Mouse (Mus musculus) embryonic facial prominence, embryonic 15.5 days (tissue): ENCODE results near the gene Dennd1a. TPM values are rescaled to one million over a fixed set of nuclear protein-coding genes. Genes with fewer than 3 reads are reported as not detected.
A peak's percentile ranks its signal among the peaks of the same experiment; 100 is the strongest.

ENCODE experiments used
- ATAC-seq: fragments of 200-750 bp; cut with Nextera tagmentation; 2 replicates; pipeline ENCODE4 v1.8.0; 2017; ENCODE audit warnings: low read depth, moderate TSS enrichment; ENCODE audit not compliant: insufficient number of reproducible peaks, low FRiP score, low TSS enrichment
- H3K27ac ChIP-seq: fragments of 300-500 bp; sonication (generic); replicated peaks from 2 replicates; pipeline ENCODE4 v1.5.1; 2015; ENCODE audit warnings: mild to moderate bottlenecking, inconsistent platforms
- H3K27me3 ChIP-seq: fragments of 300-500 bp; sonication (generic); 2 replicates; pipeline ENCODE4 v1.6.1; 2015; ENCODE audit warnings: inconsistent platforms
- H3K36me3 ChIP-seq: fragments of 300-500 bp; sonication (generic); 2 replicates; pipeline ENCODE4 v1.6.1; 2015; ENCODE audit warnings: mild to moderate bottlenecking, inconsistent platforms
- H3K4me1 ChIP-seq: fragments of 300-500 bp; sonication (generic); 2 replicates; pipeline ENCODE4 v1.6.1; 2015; ENCODE audit warnings: inconsistent platforms
- H3K4me2 ChIP-seq: fragments of 300-500 bp; sonication (generic); replicated peaks from 2 replicates; pipeline ENCODE4 v1.6.1; 2015; ENCODE audit warnings: mild to moderate bottlenecking, inconsistent platforms
- H3K4me3 ChIP-seq: fragments of 300-500 bp; sonication (generic); replicated peaks from 2 replicates; pipeline ENCODE4 v1.5.1; 2015; ENCODE audit warnings: mild to moderate bottlenecking, inconsistent platforms
- H3K9ac ChIP-seq: fragments of 300-500 bp; sonication (generic); 2 replicates; pipeline ENCODE4 v1.6.1; 2015; ENCODE audit warnings: inconsistent platforms
- H3K9me3 ChIP-seq: fragments of 300-500 bp; sonication (generic); replicated peaks from 2 replicates; pipeline ENCODE4 v1.6.1; 2016; ENCODE audit warnings: inconsistent platforms
- WGBS: fragments of 180-500 bp; shearing (Covaris S2); methylation state at CpG from one replicate; pipeline ENCODE4 v1.1.7; 2015; 5-methylcytosine and 5-hydroxymethylcytosine counted together
- polyA plus RNA-seq: library from polyadenylated mRNA; unstranded; fragments of >200 nt; fragmentation: Nextera tagmentation; extraction: Ambion mirVana; gene quantifications from 2 replicates; pipeline ENCODE4 v1.2.1, GENCODE M21; 2015

Gene Dennd1a
- polyA plus RNA-seq, 1 experiment from 2014 or later, result 15.8 TPM

- Histone ChIP-seq H3K4me3 (peak overlapping the region; percentile 41), H3K9me3 (no peaks in the 10 kb centered on the region), H3K36me3 (no peaks in the 10 kb centered on the region), H3K4me2 (peak overlapping the region; percentile 75), H3K27me3 (peaks cover 20% of the 10 kb centered on the region), H3K9ac (no peak overlapping the region), H3K27ac (no peak overlapping the region), H3K4me1 (peaks cover 10% of the 10 kb centered on the region; the same call in 1 of the 2 replicates)
- WGBS, result 9% methylated on average over 52 of the region's 52 CpGs
- ATAC-seq, result no peak
Observed at GRCm38 (mm10) chr2:37786461-37786860, 500.7 kb downstream of the Dennd1a start.

GRCm38 (mm10) chr2:37784473-37784872 lies 502.7 kb downstream of the Dennd1a start:
- H3K36me3 ChIP-seq, result no peaks in the 10 kb centered on the region
- no peak overlapping the region for H3K4me2 ChIP-seq
- H3K27me3 ChIP-seq, result peaks cover 20% of the 10 kb centered on the region
- peaks cover 20% of the 10 kb centered on the region for H3K4me1 ChIP-seq
- no peak overlapping the region for H3K4me3 ChIP-seq
- ATAC-seq, result no peak
- WGBS, result 61% methylated on average over 5 of the region's 5 CpGs
- no peaks in the 10 kb centered on the region for H3K9me3 ChIP-seq
- H3K27ac ChIP-seq, result no peak overlapping the region
- H3K9ac ChIP-seq, result no peak overlapping the region

- no peaks in the 10 kb centered on the region for H3K36me3 ChIP-seq
- no peak overlapping the region for H3K27ac ChIP-seq
- no peak overlapping the region for H3K9ac ChIP-seq
- no peak overlapping the region for H3K4me2 ChIP-seq
- peaks cover 27% of the 10 kb centered on the region for H3K27me3 ChIP-seq
- WGBS, result 18% methylated on average over 7 of the region's 7 CpGs
- peaks cover 18% of the 10 kb centered on the region for H3K4me1 ChIP-seq
- no peak for ATAC-seq
- no peaks in the 10 kb centered on the region for H3K9me3 ChIP-seq
- H3K4me3 ChIP-seq, result no peak overlapping the region
Observed at GRCm38 (mm10) chr2:37782002-37782401, 505.2 kb downstream of the Dennd1a start.

GRCm38 (mm10) chr2:37781421-37781820 lies 505.8 kb downstream of the Dennd1a start:
- Histone ChIP-seq H3K27ac (no peak overlapping the region), H3K9ac (no peak overlapping the region), H3K9me3 (no peaks in the 10 kb centered on the region), H3K36me3 (no peaks in the 10 kb centered on the region), H3K4me1 (peaks cover 20% of the 10 kb centered on the region), H3K4me2 (no peak overlapping the region), H3K4me3 (no peak overlapping the region), H3K27me3 (peaks cover 27% of the 10 kb centered on the region)
- WGBS, result 31% methylated on average over 3 of the region's 3 CpGs
- no peak for ATAC-seq

GRCm38 (mm10) chr2:37780270-37780929 lies 506.8 kb downstream of the Dennd1a start:
- H3K27me3 ChIP-seq, result peaks cover 22% of the 10 kb centered on the region; the same call in 1 of the 2 replicates
- H3K4me2 ChIP-seq, result peak overlapping the region; percentile 33
- no peak overlapping the region for H3K9ac ChIP-seq
- H3K27ac ChIP-seq, result no peak overlapping the region
- peak; percentile 31; the same call in 1 of the 2 replicates for ATAC-seq
- H3K4me3 ChIP-seq, result peak overlapping the region; percentile 15; the same call in 1 of the 2 replicates
- no peaks in the 10 kb centered on the region for H3K9me3 ChIP-seq
- peaks cover 26% of the 10 kb centered on the region for H3K4me1 ChIP-seq
- no peaks in the 10 kb centered on the region for H3K36me3 ChIP-seq
- 4% methylated on average over 14 of the region's 14 CpGs for WGBS

DNA sequence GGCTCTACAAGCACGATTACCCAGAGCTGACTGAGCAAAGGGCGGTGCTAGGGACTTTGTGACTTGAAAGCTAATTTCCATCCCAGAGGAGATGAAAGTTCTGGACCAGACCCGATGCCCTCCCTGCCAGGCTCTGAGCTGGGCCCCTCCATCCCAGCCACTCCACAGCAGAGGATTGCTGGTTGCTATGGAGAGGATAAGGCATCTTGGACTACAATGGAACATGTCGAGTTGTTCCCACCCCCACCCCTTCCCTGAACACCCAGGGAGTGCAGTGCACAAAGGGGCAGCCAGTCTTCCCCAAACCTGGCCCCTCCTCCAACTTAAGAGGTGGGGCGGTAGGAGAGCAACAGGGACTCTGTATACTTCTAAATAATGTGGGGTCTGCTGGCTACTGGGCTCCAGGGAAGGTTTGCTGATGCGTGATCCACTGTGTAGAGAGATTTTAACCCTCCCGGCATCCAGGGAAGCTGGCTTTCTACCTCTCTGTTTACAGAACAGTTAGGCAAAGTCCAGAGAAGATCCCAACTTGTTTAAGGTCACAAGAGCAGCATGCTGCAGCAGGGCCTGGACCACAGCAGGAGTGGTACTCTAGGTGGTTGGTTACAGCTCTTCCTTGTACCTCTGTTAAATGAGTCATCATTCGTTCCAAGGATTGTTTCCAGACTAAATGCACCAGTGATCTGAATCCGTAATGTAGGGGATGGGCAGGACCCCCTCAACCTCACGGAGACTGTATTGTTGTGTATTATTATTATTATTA lies 509.1 kb downstream of the Dennd1a start:
- peaks cover 27% of the 10 kb centered on the region for H3K27me3 ChIP-seq

GRCm38 (mm10) chr2:37776611-37777411 lies 510.4 kb downstream of the Dennd1a start:
- Histone ChIP-seq H3K4me3 (peak overlapping the region; percentile 28), H3K27me3 (peaks cover 27% of the 10 kb centered on the region), H3K4me2 (peak overlapping the region; percentile 42), H3K4me1 (peaks cover 26% of the 10 kb centered on the region), H3K36me3 (no peaks in the 10 kb centered on the region), H3K9ac (no peak overlapping the region), H3K27ac (no peak overlapping the region), H3K9me3 (no peaks in the 10 kb centered on the region)
- WGBS, result 18% methylated on average over 20 of the region's 20 CpGs
- ATAC-seq, result no peak

More for the DNA sequence above, 509.1 kb downstream of the Dennd1a start:
- Histone ChIP-seq H3K36me3 (no peaks in the 10 kb centered on the region), H3K9me3 (no peaks in the 10 kb centered on the region), H3K4me3 (no peak overlapping the region), H3K4me1 (peaks cover 26% of the 10 kb centered on the region), H3K9ac (no peak overlapping the region), H3K4me2 (no peak overlapping the region), H3K27ac (no peak overlapping the region)
- ATAC-seq, result no peak
- 44% methylated on average over 10 of the region's 10 CpGs for WGBS

DNA sequence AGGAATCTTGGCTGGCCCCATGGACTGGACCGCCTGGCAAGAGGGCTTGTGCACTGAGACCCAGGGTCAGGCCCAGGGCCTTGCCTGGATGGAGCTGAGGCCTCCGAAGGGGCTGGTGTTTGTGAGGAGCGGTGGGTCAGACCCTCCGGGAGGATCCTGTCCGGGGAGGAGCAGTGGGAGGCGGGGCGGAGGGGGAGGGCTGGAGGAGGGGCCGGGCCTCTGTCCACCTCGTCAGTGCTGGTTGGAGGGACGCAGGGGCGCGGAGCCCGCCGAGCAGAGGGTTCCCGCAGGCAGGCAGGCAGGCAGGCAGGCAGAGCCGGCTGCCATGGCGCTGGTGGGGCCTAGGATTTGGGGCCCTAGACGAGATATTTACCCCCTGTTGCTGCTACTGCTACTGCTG lies 511.2 kb downstream of the Dennd1a start, which contains the start of gene Crb2:
Gene Crb2 (plus strand): TSS at position 234 of the 400 bp plus-strand sequence.
- H3K27me3 ChIP-seq, result peaks cover 27% of the 10 kb centered on the region
- no peak within 1 kb of the TSS for H3K9ac ChIP-seq
- no peaks in the 10 kb centered on the region for H3K36me3 ChIP-seq
- peaks cover 33% of the 10 kb centered on the region for H3K4me1 ChIP-seq
- 11% methylated on average over 18 of the region's 18 CpGs for WGBS
- no peaks in the 10 kb centered on the region for H3K9me3 ChIP-seq
- peak within 1 kb of the TSS; percentile 42 for H3K4me2 ChIP-seq
- ATAC-seq, result no peak
- peak within 1 kb of the TSS; percentile 28 for H3K4me3 ChIP-seq
- H3K27ac ChIP-seq, result no peak within 1 kb of the TSS

GRCm38 (mm10) chr2:37774571-37774970 lies 512.6 kb downstream of the Dennd1a start:
- H3K27me3 ChIP-seq, result peaks cover 27% of the 10 kb centered on the region
- no peak for ATAC-seq
- H3K27ac ChIP-seq, result no peak overlapping the region
- no peaks in the 10 kb centered on the region for H3K36me3 ChIP-seq
- no peak overlapping the region for H3K9ac ChIP-seq
- 13% methylated on average over 5 of the region's 5 CpGs for WGBS
- H3K9me3 ChIP-seq, result no peaks in the 10 kb centered on the region
- no peak overlapping the region for H3K4me3 ChIP-seq
- H3K4me2 ChIP-seq, result no peak overlapping the region
- peaks cover 38% of the 10 kb centered on the region for H3K4me1 ChIP-seq

DNA sequence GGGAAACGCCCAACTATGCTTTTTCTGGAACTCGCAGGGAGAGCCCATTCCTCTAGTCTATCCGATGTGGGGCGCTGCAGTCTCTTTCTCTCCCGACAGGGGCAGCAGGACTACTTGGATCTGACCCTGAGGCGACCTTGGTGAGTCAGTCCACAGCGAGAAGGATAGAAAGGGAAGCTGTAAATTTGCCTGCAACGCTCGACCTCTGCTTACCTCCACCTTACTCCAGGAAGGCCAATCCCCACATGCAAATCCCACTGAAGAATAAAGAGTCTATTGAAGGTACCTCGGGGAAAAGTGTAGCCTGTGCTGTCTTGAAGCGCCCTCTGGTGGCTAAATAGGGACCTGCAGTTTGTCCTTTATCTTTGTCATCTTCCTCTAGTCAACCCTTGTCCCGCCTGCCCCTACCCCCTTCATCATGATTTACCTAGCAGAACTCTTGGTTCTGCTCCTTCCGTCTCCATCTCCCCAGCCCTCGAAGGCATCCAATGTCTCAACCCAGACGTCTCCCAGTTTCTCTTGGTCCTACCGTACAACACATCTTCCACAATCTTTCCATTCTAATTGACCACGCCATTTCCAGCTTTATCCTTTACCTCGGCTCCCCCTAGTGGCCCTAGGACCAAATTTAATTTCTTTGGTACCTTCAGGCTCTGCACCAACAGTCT lies 515.4 kb downstream of the Dennd1a start:
- H3K27me3 ChIP-seq, result peaks cover 11% of the 10 kb centered on the region
- H3K4me2 ChIP-seq, result peak overlapping the region; percentile 64
- peak; percentile 24 for ATAC-seq
- H3K4me3 ChIP-seq, result peak overlapping the region; percentile 46
- no peaks in the 10 kb centered on the region for H3K9me3 ChIP-seq
- H3K36me3 ChIP-seq, result no peaks in the 10 kb centered on the region
- no peak overlapping the region for H3K27ac ChIP-seq
- WGBS, result under 1% methylated on average over 18 of the region's 18 CpGs
- no peak overlapping the region for H3K9ac ChIP-seq
- peaks cover 61% of the 10 kb centered on the region for H3K4me1 ChIP-seq
